Mouse (Mus musculus) lung, adult 2 months (tissue): ENCODE measurements around the gene Ablim1. TPM values are rescaled to one million over a fixed set of nuclear protein-coding genes. Genes with fewer than 3 reads are reported as not detected.

ENCODE experiments used
- DNase-seq: peaks from one replicate; pipeline ENCODE4 v3.0.0; 2022
- H3K4me1 ChIP-seq: fragments of 200-500 bp; 2 replicates; pipeline ENCODE4 v1.6.1; 2011; ENCODE audit warnings: low read length; ENCODE audit not compliant: control insufficient read depth, insufficient read depth
- H3K4me3 ChIP-seq: fragments of 200-500 bp; replicated peaks from 2 replicates; pipeline ENCODE3; 2011; ENCODE audit warnings: low read depth, mild to moderate bottlenecking, control low read depth, low read length; ENCODE audit errors: extremely low read depth
- CTCF ChIP-seq: fragments of 200-500 bp; IDR thresholded peaks from 2 replicates; pipeline ENCODE4 v1.5.1; 2011; ENCODE audit warnings: mild to moderate bottlenecking, low read length, control low read depth; ENCODE audit not compliant: insufficient read depth
- POLR2A ChIP-seq: fragments of 200-500 bp; IDR thresholded peaks from 2 replicates; pipeline ENCODE4 v1.6.1; 2011; ENCODE audit warnings: low read depth, mild to moderate bottlenecking, control low read depth, low read length, borderline replicate concordance; ENCODE audit errors: extremely low read depth
- WGBS: fragments of 180-500 bp; shearing (Covaris S2); methylation state at CpG from one replicate; pipeline ENCODE4 v1.1.7; 2018; 5-methylcytosine and 5-hydroxymethylcytosine counted together
- polyA plus RNA-seq: library from polyadenylated mRNA; depleted of rRNA; stranded (reverse); fragments of >200 nt; gene quantifications from 2 replicates; pipeline ENCODE4 v1.2.3, GENCODE M21; 2012

Gene Ablim1
- polyA plus RNA-seq, 1 experiment, result 71.3 TPM

DNA sequence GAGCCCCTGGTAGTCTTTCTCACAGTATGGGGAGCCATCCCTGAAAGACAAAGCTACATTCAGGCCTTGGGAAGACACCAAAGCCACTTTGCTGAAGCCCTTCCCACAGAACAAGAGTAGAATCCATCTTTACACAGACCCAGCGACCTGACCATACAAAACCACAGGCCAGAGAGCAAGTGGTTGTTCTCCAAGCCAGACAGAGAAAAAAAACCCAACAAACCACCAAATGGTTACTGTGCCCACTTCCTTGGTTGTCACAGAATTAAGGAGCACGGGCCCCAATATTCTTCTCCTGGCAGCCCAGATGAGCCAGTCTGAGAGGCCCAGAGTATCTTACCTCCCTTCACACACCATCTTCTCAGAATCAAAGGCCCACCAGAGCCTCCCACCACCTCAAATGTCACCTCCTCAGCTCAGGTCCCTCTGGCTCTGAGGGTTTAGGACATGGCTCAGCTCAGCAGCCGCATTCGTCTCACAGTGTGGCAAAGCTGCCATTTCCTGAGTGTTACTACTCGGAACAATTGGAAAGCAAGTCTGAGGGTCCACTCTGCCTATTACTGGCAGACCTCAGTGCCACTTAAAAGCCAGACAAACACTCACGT is 181.7 kb downstream of the Ablim1 start:
- DNase-seq, result no peak
- TF ChIP-seq POLR2A (no peak), CTCF (no peak)
- Histone ChIP-seq H3K4me3 (no peak overlapping the region), H3K4me1 (peaks cover 6% of the 10 kb centered on the region; the same call in 1 of the 2 replicates)
- 64% methylated on average over 6 of the region's 6 CpGs for WGBS

DNA sequence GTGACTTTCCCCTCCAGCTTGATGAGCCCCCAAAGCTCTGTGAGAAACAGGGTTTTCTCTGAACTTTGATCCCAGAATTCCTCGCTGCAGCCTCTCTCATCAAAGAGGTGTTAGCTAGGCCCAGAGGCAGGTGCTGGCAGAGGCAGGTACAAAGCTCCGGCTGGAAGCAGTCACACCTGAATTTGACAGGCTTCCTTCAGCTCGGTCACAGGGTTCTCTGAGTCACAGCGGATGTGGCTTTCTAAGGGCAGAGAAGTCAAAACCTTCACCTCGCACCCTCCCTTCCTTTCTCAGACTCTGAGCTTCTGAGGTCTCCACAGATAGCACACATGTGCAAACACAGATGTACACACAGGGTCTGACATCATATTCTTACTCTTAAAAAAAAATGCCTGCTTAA is 182.4 kb downstream of the Ablim1 start:
- no peak for TF ChIP-seq POLR2A
- TF ChIP-seq CTCF, result no peak
- peaks cover 6% of the 10 kb centered on the region; the same call in 1 of the 2 replicates for H3K4me1 ChIP-seq
- H3K4me3 ChIP-seq, result no peak overlapping the region
- WGBS, result 68% methylated on average over 5 of the region's 5 CpGs
- no peak for DNase-seq

DNA sequence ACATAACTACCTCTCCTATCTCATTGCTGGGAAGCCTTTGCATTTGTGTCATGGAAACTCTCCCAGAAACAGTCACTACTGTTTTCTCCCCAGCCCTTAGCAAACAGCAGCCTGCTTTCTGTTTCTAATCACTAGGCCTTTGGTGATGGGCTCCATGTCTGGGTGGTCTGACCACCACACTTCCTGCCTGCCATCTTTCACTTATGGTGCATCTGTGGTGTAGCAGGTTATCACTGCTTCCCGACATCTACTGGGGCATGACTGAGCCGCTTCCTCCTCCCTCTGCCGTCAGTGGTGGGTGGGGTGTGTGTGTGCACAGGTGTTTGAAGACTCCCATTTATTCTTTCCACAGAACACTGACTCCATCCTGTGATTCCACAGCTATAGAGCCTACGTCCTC is 183.4 kb downstream of the Ablim1 start:
- 56% methylated on average over 4 of the region's 4 CpGs for WGBS
- DNase-seq, result no peak
- TF ChIP-seq POLR2A (no peak), CTCF (no peak)
- Histone ChIP-seq H3K4me3 (no peak overlapping the region), H3K4me1 (peaks cover 6% of the 10 kb centered on the region; the same call in 1 of the 2 replicates)

DNA sequence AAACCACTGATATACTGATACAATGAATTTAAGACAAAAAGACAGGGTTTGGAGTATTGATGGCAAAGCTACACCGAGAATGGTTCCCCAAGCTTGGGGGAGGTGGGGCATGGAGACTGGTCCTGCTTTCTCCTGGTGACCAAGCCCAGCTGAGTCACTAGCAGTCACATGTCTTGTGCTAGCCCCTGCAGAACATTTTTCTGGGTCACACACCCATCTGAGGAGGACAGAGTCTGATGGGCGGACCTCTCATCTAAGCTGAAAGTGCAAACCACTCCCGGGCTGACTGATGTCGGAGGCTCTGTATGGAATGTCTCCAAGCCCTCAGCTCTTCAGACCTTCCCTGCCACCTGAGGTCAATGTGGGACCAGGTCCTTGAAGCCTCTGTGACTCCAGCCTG is 184.1 kb downstream of the Ablim1 start:
- TF ChIP-seq POLR2A (no peak), CTCF (no peak)
- 63% methylated on average over 4 of the region's 4 CpGs for WGBS
- Histone ChIP-seq H3K4me1 (peaks cover 6% of the 10 kb centered on the region; the same call in 1 of the 2 replicates), H3K4me3 (no peak overlapping the region)
- no peak for DNase-seq

DNA sequence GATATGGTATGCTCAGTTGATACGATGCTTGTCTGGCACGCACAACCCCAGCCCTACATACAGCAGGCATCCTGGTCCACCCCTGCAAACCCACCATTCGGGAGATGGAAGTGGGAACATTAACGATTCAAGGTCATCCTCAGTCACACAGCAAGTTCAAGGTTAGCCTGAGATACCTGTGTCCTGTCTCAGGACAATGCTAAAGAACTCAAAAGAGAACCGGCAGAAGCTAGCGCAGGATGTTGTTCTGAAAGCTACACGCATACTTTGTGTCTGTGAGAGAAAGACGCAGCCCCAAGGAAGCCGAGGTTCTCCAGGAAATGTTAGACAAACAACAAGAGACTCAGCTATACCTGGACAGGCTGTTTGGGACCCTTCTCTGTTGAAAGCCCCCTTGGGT is 185.0 kb downstream of the Ablim1 start:
- TF ChIP-seq CTCF, result no peak
- H3K4me3 ChIP-seq, result no peak overlapping the region
- H3K4me1 ChIP-seq, result peaks cover 6% of the 10 kb centered on the region; the same call in 1 of the 2 replicates
- WGBS, result 67% methylated on average over 9 of the region's 9 CpGs
- no peak for DNase-seq

DNA sequence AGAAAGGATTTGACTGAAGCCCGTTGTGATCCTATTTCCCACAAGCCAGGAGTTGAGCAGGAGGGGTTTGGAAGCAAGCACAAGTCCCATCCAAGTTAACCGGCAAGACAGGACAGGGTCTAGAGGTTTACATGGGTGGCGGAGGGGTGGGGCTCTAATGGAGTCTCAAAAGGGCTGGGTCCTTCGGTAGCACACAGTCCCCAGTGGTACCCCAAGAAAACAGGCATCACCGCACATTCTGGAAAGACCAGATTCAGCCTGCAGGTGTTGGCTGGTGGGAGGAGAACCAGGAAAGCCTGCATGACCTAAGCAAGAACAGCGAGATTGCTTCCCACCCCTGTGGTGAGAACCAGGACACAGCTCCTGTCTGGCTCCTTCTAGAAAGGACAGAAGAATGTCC is 186.7 kb downstream of the Ablim1 start:
- H3K4me1 ChIP-seq, result peaks cover 9% of the 10 kb centered on the region; the same call in 1 of the 2 replicates
- H3K4me3 ChIP-seq, result no peak overlapping the region
- TF ChIP-seq POLR2A (no peak), CTCF (no peak)
- DNase-seq, result no peak
- WGBS, result 85% methylated on average over 6 of the region's 6 CpGs

DNA sequence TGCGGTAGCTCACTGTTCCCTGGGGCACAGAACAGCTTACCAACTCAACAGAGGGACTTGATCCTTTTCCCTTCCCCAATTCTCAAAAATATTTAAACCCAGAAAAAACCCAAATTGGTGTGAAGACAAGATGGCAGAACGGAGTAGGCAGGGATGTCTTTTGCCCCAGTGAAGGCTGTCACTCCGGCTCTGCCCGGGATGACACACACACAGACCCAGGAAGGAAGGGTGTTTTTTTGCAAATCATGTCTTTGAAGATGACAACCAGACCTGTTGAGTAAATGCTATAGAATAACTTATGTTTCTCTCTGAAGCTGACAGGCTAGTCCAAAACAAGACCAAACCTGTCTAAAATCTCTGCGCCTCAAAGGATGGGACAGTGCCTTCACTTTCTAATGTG is 187.2 kb downstream of the Ablim1 start:
- no peak overlapping the region for H3K4me3 ChIP-seq
- TF ChIP-seq POLR2A, result no peak
- TF ChIP-seq CTCF, result no peak
- 84% methylated on average over 5 of the region's 5 CpGs for WGBS
- no peak for DNase-seq
- peaks cover 9% of the 10 kb centered on the region; the same call in 1 of the 2 replicates for H3K4me1 ChIP-seq

DNA sequence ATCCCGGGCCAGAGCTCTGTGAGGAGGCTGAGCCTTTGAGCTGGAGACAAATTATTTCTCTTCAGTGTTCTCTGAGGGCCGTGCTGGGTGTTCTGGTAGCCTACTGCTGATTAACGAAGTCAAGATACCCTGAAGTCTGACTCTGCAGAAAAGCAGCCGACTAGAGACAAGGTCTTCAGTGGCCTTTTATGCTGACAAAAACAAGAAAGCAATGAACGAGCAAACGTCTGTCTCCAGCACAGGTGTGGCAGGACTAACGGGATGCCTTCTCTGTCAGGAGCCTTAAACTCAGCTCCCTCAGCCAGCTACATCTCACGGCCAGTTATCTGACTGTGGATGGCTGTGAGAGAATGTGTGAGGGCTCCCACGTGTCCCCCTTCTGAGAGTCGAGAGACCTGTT is 187.8 kb downstream of the Ablim1 start:
- H3K4me1 ChIP-seq, result peaks cover 9% of the 10 kb centered on the region; the same call in 1 of the 2 replicates
- TF ChIP-seq POLR2A, result no peak
- no peak for TF ChIP-seq CTCF
- DNase-seq, result no peak
- H3K4me3 ChIP-seq, result no peak overlapping the region
- 79% methylated on average over 10 of the region's 10 CpGs for WGBS

DNA sequence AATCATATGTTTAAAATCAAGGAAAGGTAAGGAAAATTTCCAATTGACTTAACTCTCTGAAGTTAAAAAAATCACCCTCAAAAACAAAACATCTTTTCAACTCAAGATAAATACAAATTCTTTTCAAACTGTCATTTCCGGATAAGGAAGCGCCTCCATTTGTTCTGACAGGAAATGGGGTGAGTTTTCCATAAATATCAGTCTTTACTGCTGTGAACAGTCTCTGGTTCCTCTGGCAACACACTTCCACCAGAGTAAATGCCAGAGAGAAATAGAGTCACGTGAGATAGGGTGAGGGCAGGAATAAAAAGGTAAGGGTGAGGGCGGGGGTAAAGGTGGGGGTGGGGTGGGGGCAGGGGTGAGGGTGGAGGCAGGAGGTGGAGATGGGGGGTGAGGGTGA is 189.8 kb downstream of the Ablim1 start:
- DNase-seq, result no peak
- peaks cover 9% of the 10 kb centered on the region for H3K4me1 ChIP-seq
- no peak for TF ChIP-seq POLR2A
- no peak for TF ChIP-seq CTCF

DNA sequence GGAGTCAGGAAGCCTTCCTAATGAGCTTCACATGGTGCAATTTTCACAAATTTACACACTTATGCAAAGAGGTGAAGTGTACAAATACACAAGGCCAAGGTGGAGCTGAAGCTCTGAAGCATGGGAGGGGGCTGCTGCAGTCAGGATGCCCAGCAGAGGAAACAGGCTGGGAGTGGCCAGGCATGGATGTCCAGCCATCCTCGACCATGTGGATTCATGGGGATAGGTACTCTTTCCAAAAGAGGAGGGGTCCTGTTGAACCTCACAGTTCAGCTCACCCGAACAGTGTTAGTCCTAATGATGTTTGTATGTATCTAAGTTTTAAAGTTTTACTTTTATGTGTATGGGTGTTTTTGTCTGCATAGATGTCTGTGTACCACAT is 190.6 kb downstream of the Ablim1 start:
- 43% methylated on average over 2 of the region's 2 CpGs for WGBS
- peaks cover 11% of the 10 kb centered on the region for H3K4me1 ChIP-seq
- TF ChIP-seq CTCF (no peak), POLR2A (no peak)
- DNase-seq, result no peak
- H3K4me3 ChIP-seq, result no peak overlapping the region

More for the DNA sequence above, 189.8 kb downstream of the Ablim1 start:
- no peak overlapping the region for H3K4me3 ChIP-seq
- WGBS, result 45% methylated on average over 4 of the region's 4 CpGs
